Mouse (Mus musculus): ENCODE data around the gene Mfap1b.
A peak's percentile ranks its signal among the peaks of the same experiment; 100 is the strongest.
"Not testable (repeated sequence)": the region's sequence is repeated elsewhere in the genome, so short reads cannot be mapped to it uniquely, and the experiment has no call there.

Mfap1b gene

DNA sequence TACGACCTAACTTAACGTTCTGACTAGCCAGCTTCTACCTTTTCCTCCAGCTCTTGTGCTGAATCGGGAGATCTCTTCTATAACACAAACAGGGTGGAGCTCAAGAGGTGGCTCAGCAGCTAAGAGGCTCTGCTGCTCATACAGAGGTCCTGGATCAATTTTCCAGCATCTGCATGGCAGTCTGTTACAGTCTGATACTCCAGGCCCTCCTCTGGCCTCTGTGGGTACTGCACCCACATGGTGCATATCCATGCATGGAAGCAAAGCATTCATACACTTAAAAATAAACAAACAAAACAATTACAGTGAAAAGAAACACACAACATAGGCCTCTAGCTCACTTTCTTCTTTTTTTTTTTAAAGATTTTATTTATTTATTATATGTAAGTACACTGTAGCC is 1.1 kb downstream of the Mfap1b start:
- not testable (repeated sequence) for DNase-seq (ENCODE audit: low spot score in 2 of 2)

DNA sequence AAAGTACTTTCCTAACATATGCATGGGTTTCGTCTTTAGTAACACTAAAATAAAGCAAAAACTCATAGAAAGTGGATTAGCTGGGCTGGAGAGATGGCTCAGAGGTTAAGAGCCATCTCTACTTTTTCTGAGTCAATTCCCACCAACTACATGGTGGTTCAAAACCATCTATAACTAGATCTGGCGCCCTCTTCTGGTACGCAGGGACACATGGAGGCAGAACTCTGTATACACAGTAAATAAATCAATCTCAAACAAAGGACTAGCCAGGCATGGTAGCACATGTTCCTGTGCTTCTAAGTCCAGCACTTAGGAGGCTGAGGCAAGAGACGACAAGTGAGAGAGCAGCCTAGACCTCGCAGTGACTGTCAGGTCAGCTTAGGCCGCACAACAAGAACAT is 4.9 kb downstream of the Mfap1b start:
- DNase-seq (ENCODE audit: low spot score in 2 of 2): not testable (repeated sequence)

DNA sequence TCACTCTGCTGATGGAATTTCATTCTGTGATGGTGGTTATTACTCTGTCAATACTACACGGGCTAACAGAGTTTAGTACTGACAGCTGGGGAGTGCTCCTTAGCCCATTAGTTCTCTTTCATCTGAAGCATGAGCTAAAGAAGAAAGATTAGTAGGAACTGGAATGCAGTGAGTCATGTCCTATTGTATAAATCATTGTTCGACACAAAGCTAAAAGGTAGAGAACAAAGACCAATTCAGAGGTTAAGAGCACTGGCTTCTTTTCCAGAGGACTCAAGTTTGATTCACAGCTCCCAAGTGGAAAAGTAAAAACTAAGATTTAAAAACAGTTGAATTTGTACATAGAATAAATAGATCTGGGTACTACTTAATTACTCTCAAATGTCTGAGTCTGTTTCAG is 13.8 kb downstream of the Mfap1b start:
- no peak for DNase-seq (ENCODE audit: low spot score in 2 of 2)

DNA sequence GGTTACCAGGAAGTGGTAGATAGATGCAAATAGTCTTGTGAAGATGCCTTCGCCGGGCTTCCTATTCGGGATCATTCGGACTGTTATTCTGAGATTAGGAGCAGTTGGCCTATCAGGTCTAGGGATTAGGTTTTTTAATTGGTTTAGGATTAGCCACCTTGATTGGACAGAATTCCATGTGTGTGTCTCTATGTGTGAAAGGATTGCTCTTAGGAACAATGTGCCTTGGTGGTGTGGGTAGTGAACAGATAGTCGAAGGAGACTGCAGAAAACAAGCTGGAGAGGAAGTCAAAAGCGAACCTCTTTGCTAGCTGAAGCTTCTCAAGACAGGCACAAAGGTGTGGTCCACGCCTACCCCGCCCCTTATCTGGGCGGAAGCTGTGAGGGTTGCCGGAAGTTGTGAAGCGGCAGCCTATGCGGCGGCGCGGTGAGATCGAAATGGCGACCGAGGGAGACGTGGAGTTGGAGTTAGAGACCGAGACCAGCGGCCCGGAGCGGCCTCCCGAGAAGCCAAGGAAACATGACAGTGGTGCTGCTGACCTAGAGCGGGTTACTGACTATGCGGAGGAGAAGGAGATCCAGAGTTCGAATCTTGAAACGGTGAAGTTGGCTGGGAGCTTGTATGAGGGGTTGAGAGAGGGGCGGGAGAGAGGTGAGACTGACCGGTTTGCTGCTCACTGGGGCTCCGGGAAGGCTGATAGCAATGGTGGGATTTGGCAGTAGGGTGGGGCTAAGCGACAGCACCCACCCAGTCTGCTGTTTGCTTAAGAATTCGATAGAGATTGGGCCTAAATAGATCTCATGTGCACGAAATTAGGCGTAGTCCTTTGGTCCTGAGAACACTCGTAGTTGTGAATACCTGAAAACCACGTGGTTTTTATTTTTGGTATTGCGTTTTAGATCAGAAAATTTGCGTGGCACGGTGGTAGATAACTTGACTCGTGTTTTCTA is 16.9 kb downstream of the Mfap1b start, which contains the start of gene Serinc4:
Serinc4 (minus strand) TSS at position 90 of the 951 bp plus-strand sequence.
- peak; percentile 77 to 86 for DNase-seq (ENCODE audit: low spot score in 2 of 2)

DNA sequence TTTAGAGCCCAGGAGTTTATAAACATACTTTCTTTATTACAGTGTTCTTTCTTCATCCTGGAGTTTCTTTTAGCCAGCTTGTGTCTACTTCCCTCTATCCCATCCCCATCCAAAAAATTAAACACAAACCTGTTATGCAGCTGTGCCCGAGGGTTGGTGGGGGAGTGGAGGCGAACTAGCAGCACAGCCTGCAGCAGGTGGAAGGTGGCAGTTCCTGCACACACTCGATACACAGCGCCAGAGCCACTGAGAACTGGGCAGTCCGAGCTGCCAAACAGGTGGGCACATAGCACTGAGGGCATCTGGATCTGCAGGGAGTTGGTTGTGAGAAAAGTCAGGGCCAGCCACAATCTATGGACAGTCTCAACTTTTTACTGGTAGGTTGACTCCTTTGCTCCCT is 18.3 kb downstream of the Mfap1b start:
- no peak for DNase-seq (ENCODE audit: low spot score in 2 of 2)

DNA sequence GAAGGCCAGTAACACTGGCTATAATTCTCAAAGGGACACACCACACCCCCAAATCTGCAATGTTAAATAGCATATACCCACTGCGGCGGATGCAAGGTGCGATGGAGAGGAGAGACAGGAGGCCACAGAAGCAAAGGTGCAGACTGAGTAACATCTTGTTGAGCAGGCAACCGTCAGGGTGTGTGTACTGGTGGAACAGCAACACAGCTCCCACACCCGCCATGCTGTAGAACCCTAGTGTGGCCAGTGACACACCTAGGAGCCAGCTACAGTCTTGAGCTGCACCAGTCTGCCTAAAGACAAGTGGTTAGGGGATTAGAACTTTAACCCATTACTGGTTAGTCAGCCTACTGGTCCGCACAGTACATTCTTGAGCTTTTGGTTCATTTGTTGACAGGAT is 19.9 kb downstream of the Mfap1b start:
- no peak for DNase-seq (ENCODE audit: low spot score in 2 of 2)

DNA sequence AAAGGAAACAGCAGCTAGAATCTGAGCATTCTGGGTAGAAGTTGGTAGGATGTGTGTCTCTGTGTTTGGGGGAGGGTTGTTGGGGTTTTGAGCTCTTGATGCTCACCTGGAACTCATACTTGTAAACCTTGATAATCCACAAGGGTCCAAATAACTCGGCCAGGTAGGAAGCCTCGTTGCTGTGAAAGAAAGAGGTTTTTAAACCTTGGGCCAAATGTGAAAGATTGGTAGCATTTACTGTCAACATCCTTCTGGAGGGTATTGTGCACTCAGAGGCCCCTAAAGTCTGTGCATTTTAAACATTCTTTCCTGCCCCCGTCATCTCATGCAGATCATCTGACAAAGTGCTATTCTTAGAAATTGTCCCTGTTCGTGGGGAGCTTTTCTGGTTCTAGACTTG is 20.9 kb downstream of the Mfap1b start, which contains the start of gene Hypk:
Hypk (plus strand) TSS at position 301 of the 400 bp plus-strand sequence.
- no peak for DNase-seq (ENCODE audit: low spot score in 2 of 2)

- no peak for DNase-seq (ENCODE audit: low spot score in 2 of 2)
These were observed 21.5 kb downstream of the Mfap1b start for GRCm38 (mm10) chr2:121452361-121452760.

GRCm38 (mm10) chr2:121450093-121450492 is 23.8 kb downstream of the Mfap1b start:
- no peak for DNase-seq (ENCODE audit: low spot score in 2 of 2)

GRCm38 (mm10) chr2:121449545-121450011 is 24.3 kb downstream of the Mfap1b start:
- no peak for DNase-seq (ENCODE audit: low spot score in 2 of 2)

DNA sequence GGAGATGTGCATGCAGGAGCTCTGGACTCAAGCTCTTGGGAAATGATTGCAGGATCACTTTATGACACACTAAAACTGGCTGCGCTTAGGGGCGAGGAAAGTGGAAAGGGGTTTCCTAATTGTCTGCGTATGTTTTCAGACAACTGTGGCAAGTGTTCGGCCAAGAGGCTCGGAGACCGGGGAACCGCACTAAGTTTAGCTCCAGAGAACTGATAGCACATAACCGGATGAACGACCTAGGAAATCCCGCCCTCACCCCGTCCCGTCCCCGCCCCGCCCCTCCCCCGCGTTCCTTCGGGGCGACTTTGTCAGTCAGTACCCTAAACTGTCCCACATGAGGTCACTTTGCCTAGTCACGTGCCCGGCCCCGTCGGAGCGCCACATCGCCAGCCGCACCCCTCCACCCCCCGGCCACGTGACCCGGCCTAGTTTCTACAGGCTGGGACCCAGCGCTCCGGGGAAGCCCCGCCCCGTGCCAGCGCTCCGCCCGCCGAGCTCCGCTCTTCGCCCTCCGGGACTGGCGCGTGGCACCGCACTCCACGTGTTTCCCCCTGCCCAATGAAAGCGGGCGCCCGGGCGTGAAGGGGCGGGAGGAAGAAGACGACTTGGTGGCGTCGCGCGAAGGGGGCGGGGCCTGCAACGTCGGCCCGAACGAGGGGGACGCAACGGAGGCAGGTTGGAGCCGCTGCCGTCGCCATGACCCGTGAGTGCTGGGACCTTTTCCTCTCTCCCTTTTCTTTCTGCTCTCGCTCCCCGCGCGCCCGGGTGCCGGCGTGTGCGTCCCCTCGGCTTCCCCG is 24.9 kb downstream of the Mfap1b start, which contains the start of gene Serf2:
Serf2 (plus strand) TSS at position 457 of the 797 bp plus-strand sequence.
- DNase-seq (ENCODE audit: low spot score in 2 of 2): peak; percentile 100

DNA sequence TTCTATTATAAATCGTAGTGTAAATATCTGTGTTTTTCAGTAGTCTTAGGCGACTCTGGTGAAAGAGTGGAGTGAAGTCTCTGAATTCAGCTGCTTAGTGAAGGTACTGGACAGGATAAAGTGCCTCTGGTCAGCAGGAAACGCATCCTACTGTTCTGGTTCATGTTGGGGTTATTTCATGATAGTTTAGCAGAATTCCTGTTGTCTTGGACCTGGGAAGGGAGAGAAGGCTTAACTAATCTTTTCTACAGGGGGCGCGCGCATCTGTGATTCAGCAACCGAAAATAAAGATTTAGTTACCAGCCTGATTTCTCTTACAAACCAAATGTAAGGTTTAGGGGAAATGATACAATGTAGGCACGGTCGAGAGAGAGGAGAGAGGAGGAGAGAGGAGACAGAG is 25.7 kb downstream of the Mfap1b start:
- DNase-seq (ENCODE audit: low spot score in 2 of 2): no peak

DNA sequence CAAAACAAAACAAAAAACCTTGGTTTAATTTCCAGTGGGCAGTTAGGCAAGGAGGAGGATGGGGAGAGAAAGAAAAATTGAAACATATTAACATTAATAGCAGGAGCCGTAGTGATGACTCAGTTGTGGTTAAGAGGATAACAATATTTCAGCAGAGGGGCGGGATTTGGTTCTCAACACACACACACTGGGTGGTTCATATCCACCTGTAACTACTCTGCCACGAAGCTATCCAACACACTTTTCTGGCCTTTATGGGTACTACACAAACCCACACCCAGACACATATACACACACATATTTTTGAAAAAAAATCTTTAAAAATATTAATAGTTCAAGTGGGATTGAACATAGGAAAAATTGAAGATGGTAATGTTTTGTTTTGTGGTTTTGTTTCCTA is 26.9 kb downstream of the Mfap1b start:
- no peak for DNase-seq (ENCODE audit: low spot score in 2 of 2)

DNA sequence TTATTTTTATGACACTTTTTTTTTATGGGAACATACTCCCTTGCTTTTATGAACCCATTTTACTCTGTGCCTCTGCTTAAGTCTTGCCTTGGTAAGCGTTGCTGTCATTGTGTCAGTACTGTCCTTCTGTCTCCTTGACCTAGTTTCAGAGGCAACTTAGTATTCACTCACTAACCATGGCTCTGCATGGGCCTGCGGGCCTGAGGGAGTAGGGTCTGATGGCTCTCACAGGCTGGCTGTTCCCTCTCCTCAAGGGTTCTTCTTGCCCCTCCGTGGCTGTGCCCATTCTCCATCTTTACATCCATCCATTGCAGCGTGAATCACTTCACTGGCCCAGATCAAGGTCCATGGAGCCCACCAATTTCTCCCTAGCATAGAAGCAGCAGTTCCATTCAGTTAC is 27.4 kb downstream of the Mfap1b start:
- DNase-seq (ENCODE audit: low spot score in 2 of 2): no peak

DNA sequence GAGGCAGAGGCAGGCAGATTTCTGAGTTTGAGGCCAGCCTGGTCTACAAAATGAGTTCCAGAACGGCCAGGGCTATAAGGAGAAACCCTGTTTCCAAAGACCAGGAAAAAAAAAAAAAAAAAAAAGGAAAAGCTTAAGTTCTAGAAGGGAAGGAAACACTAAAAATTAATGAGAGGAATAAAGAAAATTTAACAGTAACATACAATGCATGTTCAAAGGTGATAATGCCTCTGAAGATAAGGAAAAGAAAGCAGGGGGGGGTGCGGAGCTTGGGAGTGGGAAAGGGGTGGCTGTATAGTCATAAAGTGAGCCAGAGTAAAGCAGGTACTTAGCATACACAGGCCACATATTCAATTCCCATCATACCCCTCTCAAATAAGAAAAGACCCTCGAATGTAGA is 28.8 kb downstream of the Mfap1b start:
- no peak for DNase-seq (ENCODE audit: low spot score in 2 of 2)

- DNase-seq (ENCODE audit: low spot score in 2 of 2): no peak
These were observed 29.7 kb downstream of the Mfap1b start, which contains the start of gene Ell3 for GRCm38 (mm10) chr2:121444178-121444577. Ell3 (minus strand) TSS chr2:121444278.

DNA sequence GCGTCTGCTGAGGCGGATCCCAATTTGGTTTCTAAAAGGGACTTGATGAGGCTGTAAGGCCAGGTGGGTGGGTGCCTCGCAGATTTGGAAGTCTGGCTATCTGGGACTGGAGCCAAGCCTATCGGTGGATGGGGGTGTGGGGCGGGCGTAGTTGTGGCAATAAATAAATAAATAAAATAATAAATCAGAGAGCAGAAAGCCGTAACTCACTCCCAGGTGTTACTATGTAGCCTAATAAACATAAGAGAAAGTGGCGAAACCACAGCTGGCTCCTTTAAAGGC is 30.9 kb downstream of the Mfap1b start:
- no peak for DNase-seq (ENCODE audit: low spot score in 2 of 2)

DNA sequence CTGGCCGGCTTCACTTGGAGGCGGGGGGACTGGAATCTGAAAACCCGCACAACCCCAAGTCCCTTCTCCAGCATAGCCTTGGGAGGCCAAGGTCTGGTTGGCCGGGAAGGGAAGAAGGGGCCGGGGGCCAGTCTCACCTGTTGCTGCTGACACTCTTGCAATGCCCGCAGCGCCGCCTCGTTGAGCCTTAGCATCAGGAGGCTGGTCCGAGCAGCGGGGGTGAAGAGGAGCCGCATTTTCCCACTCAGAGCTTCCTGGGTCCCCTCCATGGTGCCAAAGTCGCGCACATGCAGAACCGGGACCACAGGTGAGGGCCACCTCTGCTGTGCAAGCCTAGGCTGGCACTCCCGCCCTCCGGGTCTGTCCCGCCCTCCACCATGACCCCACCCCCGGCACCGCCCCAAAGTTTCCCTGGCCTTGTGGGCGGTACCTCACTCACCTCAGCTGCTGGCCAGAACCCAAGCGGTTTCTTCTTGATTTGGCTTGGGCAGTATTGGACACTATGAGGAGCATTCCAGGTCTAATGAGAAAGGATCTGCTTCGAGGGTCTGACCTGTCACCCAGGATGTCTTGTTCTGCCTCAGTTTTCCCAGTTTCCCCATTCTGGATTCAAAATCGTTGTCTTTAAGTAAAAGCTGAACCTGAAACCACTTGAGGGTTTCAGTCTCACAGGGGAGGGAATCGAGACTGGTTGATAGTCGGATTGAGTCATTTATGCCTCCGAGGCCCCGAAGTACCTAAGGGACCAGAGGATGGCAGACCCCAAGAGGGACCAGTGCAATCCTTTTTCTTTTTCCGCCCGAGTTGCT is 31.4 kb downstream of the Mfap1b start:
- DNase-seq (ENCODE audit: low spot score in 2 of 2): peak; percentile 47 to 69

- DNase-seq (ENCODE audit: low spot score in 2 of 2): no peak
These were observed 32.1 kb downstream of the Mfap1b start for GRCm38 (mm10) chr2:121441800-121442199.

- DNase-seq (ENCODE audit: low spot score in 2 of 2): no peak
These were observed 32.8 kb downstream of the Mfap1b start for GRCm38 (mm10) chr2:121440834-121441605.

DNA sequence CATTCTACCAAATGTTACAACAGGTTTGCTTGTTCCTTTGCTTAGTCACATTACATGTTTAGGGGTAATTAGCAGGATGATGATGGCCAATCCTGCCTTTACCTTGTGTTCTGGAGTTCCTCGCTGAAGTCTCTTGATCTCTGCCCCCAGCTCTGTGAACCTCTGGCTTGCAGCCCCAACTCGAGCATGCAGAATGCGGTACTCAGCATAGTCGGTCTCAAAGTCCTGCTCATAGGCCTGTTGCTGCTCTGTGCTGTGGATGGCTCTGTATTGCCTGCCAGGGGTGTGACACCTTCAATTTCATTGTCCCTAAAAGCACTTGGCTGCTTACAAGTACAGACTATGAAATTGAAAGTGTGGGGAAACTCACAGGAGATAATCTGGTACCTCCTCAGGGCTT is 34.1 kb downstream of the Mfap1b start:
- no peak for DNase-seq (ENCODE audit: low spot score in 2 of 2)

Data from urinary bladder, postnatal 4 days (tissue).